Mouse (Mus musculus) adrenal gland, postnatal 10 days (tissue): Measurements from ENCODE around the gene Sh2b2. TPM values are rescaled to one million over a fixed set of nuclear protein-coding genes. Genes with fewer than 3 reads are reported as not detected.
A peak's percentile ranks its signal among the peaks of the same experiment; 100 is the strongest.
"Not testable (repeated sequence)": the region's sequence is repeated elsewhere in the genome, so short reads cannot be mapped to it uniquely, and the experiment has no call there.

Source experiments
- DNase-seq: peaks from one replicate; pipeline ENCODE4 v3.0.0; 2021; ENCODE audit warnings: mixed read lengths
- total RNA-seq, 2 experiments: library from RNA; stranded (reverse); gene quantifications; 2 replicates each; pipeline ENCODE4 v1.2.3; 2021

The Sh2b2 gene
- total RNA-seq, 2 experiments from 2014 or later: 29.1 to 30.7 TPM

DNA sequence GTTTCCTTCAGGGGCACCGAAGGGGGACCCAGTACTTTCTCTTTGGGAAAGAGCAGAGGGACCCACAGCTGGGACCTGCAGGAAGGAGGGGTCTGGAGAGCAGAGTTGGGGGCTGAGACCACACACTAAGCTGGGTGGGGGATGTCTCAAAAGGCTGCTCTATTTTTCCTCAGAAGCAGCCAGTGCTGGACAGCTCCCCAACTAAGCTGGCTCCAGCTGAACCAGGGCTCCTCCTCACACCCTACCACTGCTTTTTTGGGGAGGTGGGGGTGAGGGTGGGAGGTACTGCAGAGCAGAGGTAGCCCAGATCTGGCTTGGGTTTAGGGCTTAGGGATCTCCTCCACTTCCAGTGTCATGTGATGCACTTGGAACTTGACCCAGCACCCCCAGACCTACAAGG lies 6.0 kb downstream of the Sh2b2 start:
- DNase-seq: no peak

DNA sequence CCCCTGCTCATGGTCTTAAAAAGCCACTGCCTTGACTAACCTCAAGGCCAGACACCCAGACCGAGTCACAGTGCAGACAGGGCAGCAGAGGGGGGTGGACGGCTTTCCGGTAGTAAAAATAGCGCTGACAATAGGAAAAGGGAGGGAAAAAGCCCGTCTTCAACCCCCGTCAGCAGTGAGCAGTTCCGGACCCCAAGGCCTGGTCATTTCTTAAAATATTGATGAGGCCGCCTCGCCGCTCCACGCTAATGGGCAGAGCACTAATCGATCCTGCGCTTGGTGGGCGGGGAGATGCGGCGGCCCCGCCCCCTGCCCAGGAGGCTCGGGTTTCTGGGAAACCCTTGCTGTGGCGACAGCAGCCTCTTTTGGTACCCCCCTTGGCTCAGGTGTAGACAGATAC lies 8.7 kb downstream of the Sh2b2 start:
- DNase-seq: no peak

DNA sequence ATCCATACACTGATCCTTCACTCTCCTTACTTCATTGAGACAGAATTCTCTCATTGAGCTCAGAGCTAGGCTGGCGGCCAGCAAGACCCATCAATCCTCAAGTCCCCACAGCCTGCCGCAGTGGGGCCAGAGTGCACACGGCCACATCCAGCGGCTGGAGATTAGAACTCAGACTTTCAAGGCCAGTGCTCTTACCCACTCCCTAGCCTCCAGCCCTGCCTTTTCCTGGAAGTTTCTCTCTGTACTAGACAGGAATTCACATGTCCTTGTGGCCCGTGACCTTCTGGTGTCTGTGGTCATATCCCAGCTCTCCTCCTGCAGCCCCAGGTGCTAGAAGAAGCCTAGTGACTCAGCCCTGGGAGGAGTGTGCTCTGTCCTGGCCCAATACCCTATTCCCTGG lies 9.7 kb downstream of the Sh2b2 start:
- peak; percentile 40 for DNase-seq

DNA sequence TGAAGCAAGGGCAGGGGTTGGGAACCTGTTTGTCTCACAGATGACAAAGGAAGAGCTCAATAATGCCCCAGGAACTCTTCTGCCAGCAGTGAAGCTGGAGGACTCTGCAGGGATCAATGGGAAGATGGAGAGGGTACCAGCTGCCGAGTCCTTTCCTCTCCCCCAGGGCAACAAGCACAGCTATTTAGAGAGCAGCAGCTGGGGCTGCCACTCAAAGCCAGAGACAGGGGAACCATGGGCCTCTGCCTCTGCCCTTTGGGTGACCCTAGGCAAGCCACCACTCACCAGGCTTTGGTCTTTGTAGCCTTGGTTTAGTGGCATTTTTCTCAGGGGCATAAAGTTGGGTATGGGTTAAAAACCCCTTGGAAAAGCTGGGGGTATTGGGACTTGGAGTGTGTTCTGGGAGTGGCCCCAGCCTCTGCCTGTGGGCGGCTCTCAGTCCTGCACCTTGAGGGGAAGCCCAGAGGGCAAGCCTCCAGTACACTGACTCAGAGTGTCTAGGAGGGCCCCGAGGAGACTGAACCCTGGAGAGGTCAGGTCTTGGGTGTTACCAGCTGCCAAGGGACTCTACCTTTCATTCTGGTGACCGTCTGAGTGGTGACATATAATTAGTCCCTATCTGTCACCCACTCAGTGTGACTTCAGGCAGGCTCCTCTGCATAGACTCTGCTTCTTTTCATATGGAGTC lies 15.9 kb downstream of the Sh2b2 start:
- no peak for DNase-seq

DNA sequence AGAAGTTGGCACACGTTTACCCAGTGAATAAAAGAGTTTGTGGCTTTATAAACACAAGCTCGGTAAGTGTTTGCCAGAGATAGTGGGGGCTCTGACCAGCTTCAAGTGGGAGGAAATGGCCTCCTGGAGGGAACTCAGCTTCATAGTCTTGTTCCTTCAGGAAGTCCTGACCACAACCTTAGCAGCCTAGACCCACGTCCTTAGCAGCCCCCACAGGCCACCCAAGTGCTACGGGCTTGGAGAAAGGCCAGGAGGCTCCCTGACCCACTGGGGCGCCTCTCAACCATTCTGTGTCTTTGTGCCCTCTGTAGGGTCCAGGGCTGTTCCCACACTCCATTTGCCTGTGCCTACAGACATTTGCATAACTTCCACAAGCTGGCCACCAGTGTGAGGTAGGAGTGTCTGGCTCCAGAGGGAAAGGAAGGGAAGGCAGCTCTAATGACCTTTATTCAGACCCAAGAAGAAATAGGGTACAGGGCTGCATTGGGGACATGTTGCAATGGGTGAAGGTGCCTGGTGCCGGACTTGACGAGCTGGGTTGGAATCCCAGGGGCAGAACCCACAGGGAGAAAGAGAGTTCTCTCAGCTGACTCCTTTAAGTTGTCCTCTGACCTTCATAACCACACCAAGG lies 20.0 kb downstream of the Sh2b2 start:
- no peak for DNase-seq

DNA sequence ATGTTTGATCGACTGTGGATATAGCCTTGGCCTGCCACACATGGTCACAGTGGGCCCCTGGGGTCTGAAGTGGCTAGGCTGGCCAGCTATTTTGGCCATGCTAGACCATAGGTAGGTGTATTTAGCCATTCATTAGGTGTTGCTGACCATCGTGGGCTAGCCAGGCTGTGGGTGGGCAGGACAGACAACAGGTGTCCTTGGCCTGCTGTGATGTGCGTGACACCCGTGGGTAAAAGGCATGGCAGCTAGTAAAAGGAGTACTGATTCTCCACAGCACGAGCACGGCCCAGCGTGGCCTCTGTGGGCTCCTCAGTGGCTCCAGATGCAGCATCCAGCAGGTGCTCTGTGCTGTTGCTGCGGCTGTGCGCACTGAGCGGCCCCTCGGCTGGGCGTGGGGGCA lies 27.8 kb downstream of the Sh2b2 start:
- DNase-seq: no peak

DNA sequence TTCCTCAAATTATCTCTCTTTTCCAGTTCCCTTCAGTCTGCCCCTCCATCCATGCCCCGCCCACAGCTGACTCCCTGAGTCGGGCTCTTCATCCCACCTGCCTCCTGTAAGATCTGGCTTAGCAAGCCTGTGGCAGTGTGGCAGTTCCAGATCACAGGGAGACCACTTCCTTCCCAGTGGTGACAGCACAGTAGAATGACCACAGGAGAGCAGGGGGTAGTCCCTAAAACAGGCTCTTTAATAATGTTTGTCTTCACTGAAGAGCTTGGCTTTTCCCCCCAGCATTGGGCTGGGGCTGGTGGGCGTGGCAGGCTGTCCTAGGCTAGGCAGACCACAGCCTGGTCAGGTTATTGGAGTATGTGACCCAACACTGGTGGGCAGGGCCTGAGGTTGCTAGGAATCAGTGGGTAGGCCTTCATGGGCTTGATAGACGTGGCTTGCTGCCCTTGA lies 28.4 kb downstream of the Sh2b2 start:
- no peak for DNase-seq

DNA sequence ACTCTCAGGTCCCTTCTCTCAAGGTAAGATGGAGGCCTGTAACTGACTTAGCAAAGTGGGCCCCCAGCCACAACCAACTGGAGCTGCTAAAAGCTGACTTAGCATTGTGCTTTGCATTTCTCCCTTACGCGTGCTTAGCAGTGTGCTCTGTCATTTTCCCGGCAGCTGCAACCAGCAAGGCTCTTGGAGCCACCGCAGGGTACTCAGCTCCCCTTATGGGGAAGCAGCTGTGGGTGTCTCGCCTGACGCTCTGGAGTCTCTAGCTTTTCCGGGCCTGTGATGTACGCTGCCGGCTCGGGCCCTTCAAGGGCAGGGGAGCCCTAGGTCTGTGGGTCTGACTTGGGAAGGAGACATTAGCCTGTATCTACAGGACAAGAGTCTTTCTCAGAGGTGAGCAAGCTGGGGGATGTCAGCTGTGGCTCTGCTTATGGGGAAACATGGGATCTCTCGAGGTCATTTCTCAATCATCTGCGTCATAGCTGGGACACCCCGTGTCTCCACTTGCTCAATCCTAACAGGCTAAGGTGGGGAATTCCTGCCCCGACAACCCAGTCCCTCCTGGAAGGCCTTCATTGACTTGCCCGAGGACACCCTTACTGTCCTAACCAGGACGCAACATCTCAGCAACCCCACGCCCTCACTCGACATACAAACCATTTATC lies 29.2 kb downstream of the Sh2b2 start:
- DNase-seq: peak; percentile 47

DNA sequence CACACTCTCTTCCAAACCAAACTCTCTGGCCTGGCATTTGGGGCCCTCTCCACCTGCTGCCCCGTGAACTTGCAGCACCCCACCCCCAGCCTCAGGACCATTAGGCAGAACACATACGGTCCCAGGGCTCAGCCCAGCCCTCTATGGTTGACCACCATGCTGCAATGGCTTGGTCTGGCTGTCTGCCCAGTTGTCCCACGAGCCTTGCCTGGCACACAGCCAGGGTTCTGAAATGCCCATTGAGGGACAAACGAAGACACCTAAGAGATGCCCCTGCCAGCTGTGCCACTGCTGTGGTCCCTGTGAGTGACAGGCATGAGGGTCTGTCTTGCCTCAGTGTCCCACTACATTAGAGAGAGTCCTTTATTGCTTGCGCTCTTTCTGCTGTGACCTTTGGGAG lies 30.4 kb downstream of the Sh2b2 start:
- peak; percentile 83 for DNase-seq

DNA sequence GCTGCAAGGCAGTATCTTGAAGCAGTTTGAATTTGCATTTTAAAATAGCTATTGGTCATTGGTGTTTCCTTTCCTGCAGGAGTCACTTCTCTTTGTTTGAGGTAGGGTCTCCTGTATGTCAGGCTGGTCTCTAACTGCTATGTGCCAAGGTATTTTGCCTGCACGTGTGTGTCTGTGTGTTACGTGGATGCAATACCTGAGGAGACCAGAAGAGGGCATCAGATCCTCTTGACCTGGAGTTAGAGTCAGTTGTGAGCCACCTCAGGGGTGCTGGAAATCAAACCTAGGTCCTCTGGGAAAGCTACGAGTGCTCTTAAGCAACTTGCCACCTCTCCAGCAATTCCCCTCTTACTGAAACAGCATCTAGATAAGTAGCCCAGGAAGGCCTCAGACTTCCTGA lies 31.1 kb downstream of the Sh2b2 start:
- DNase-seq: no peak

DNA sequence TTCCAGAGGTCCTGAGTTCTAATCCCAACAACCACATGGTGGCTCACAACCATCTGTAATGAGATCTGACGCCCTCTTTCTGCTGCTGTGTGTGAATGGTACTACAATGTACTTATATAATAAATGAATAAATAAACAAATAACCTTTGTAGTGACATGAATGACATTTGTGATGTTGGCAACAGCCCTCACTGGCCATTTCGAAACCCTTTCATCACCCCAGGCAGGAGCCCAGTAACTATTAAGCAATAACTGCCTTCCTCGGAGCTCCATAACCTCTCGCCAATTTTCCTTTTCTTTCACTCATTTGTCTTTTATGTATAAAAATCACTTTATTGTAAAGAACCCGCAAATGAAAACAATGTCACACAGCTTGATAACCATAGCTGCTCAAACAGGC lies 32.6 kb downstream of the Sh2b2 start:
- peak; percentile 66 for DNase-seq

DNA sequence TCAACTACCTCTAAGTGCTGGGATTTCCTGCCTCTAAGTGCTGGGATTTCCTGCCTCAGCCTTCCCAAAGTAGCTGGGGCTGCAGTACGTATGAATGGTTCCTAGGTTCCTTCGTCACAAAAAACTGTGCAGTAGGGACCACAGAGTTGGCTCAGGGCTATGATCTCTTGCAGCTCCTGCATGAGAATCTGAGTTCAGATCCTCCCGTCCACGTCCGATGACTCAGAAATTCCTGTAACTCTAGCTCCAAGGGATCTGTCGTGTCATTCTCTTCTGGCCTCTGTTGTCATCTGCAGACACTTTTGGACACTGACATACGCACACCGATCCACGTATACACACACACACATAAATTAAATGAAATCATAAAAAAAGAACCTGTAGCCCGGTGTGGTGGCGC lies 33.6 kb downstream of the Sh2b2 start:
- DNase-seq: no peak

DNA sequence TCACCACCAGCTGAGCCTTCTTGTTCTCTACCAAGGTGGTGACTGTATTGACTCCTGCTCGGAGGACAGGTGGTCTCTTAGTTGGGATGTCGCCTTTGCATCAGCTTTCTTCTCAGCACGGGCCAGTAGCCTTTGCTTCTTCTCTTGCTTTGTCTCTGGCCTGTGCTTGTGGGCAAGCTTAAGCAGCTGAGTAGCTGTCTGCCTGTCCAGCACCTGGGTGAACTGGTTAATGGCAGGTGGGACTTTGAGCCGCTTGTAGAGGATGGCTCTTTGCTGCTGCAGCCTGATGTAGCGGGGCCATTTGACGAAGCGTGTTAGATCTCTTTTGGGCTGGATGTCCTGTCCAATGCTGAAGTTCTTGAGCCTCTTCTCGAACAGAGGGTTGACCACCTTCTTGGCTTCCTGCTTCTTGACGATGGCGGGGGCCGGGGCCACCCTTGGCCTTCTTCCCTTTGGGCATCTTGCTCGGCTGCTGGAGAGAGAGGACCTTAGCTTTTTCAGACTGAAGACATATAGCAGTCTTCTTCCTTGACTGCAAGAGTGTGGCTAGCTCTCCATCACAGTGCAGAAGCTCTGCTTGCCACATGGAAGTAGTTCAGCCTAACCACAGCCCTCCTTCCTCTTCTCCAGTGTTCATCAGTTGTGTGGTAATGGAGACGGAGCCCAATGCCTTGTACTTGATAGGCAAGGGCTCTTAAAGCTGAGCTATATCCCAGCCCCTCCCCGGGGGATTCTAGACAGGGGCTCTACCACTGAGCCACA lies 34.8 kb downstream of the Sh2b2 start:
- not testable (repeated sequence) for DNase-seq

DNA sequence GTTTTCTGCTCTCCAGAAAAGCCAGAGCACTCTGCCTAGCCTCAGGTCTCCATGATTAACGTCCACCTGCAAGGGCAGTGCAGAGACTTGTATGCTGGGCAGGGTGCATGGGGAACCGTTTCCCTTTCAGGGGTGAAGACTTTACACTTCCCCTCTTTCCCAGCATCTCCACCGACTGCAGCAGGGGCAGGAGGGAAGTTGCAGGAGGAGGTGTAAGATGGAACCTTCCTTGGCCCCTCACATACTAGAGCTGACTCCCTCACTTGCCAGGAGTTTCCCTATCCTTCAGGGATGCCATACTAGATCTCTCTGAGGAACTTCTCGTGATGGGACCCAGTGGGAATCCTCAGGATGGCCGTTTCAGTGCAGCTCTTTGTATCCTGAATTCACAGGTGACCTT lies 35.8 kb downstream of the Sh2b2 start:
- no peak for DNase-seq

DNA sequence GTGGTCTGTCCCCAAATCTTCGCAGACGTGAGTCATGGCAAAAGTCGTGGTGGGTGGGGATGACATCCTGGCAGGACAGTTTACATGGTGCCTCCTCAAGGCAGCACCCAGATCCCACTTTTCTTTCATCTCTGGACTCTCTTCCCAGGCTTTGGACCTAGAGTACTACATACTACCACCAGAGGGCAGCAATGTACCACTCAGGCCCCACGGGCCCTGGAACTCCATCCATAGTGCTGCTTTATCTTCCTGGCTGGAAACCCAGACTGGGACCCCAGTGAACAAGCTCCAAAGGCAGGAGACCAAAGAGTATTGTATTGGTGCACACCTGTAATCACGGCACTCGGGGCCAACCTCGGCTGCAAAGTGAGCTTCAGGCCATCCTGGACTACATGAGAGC lies 44.5 kb downstream of the Sh2b2 start:
- peak; percentile 83 for DNase-seq

DNA sequence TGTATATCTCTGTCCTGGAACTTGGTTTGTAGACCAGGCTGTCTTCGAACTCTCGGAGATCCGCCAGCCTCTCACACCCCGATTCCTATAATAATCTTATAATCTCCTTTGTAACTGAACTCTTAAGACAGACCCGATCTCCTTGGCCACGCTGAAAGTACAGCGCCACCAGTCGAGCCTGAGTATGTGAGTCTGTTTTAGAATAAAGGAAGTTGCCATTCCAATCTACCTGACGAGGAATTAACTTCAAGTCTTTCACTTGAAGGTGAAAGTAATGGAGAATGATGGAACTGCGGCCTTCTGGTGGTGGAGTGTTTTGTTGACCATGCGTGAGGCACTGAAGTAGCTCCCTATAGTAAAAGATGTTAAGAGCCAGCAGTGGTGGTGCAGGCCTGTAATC lies 46.8 kb downstream of the Sh2b2 start:
- no peak for DNase-seq

DNA sequence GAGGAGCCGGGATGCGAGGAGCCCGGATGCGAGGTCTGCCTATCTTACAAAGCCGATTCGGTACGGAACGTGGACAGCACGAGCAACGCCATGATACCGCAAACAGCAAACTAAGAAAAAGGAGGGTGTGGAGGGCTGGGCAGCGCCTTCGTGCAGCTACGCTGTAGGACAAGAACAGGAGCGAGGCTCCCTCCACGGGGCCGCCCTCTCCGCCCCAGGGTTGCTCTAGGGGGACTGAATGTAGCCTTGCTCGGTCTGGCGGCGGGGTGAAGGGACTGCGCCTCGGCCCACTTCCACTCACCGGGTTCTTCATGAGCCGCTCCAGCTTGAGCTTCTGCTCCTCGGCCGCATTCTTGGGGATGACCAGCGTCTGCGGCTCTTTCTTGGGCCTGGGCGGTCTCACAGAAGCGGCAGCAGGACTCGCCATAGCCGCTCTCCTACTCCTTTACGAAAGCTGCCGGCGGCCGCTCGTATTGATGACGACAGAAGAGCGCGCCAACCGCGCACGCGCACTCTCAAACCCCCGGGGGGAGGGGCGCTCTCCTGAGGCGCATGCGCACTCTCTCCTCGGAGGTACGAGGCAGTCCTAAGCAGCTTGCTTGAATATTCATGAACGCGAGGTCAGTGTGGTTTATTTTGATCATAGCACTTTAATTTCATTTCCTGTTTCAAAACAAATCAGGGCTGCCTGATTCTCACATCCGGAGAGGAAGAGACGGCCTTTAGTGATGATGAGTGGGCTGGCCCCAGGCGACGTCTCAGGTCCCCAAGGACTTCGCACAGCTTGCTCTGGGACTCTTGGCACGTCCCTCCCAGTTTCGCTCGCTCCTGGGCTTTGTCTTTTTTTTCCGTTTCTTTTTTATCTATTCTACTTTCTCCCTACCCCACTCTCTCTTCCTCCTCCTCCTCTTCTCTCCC lies 47.6 kb downstream of the Sh2b2 start, which contains the start of gene Prkrip1:
Gene Prkrip1 (minus strand): TSS at position 490 of the 918 bp plus-strand sequence.
- peak; percentile 95 for DNase-seq

DNA sequence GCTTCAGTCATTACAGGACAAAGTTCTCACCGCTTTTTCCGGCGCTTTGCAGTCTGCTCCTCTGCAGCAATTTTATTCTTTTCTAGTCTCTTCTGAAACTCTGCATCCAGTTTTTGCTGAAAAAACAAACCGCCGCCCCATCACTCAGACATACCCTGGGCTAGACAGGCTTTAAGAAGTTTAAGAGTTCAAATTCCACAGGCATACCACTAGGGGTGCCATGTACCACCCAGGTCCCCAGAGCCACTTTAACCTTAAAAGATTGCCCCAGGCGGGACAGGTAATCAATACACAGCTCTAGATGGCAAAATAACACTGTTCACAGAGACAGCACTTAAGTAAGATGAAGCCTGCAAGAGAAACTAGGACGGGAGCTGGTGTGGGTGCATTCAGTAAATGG lies 54.5 kb downstream of the Sh2b2 start:
- DNase-seq: no peak

DNA sequence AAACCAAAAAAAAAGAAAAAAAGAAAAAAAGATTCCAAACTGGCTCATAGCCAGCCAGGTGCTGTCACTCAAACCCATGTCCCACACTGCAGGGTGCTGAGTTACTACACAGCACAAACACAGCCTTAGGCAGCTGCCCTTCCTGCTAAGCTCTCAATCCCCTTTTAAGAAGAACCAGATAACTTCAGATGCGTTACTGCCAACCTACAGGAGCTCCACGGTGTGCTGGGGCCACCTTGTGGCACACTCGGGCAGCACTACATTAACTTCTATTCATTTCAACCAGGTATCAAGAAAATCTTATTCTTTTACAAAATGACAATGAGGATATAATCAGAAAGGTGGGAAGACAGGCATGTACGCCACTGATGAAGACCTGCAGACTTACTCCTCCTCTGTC lies 59.6 kb downstream of the Sh2b2 start:
- peak; percentile 61 for DNase-seq

DNA sequence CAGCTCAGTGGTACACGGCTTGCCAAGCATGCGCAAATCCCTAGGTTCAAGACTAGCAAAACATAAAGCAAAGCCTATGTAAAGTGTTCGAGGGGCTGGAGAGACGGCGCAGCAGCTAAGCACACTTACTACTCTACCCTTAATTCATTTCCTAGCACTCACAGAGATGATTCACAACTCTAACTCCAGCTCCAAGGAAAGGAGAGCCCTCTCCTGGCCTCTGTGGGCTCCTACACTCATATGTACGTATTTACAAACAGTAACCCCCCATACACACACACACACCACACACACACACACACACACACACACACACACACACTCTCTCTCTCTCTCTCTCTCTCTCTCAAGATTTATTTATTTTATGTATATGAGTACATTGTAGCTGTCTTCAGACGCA lies 62.6 kb downstream of the Sh2b2 start:
- no peak for DNase-seq

DNA sequence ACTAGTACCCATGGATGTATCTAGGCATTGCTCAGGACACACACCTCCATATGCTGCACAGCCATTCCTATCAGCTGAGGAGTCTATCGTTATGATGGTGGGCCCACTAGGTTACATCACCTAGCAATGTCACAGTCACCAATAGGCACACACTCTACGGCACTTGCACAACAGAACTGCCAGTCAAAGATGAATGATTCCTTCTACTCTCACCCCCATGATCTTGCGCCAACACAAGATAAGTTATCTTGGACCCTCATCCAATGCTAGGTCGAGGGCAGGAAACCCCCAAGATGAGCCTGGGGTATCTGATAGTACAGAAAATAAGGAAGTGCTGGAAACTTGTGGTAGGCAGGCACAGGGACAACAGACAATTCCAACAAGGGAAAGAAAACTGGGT lies 63.5 kb downstream of the Sh2b2 start:
- no peak for DNase-seq

DNA sequence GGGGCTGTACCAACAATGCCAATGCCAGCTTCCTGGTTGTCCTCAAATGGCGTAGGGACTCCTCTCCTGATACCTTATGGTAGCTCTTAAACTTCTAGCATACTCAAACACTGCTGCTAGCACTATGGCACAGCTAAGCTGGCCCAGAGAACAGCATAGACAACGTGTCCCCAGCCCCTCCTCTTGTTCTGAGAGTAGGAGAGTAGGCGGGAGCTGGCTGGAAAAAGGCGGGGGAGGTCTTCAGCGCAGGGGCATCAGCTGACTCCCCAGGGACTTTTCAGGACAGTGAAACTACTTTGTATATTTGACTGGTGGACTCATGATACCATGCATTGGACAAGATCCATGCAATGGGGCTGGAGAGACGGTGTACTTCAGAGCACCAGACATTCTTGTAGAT lies 64.3 kb downstream of the Sh2b2 start:
- DNase-seq: no peak
